Mouse (Mus musculus) lung, adult 2 months (tissue): ENCODE measurements around the gene Ddah2. TPM values are rescaled to one million over a fixed set of nuclear protein-coding genes. Genes with fewer than 3 reads are reported as not detected.

Experiments
- DNase-seq: peaks from one replicate; pipeline ENCODE4 v3.0.0; 2022
- H3K4me1 ChIP-seq: fragments of 200-500 bp; 2 replicates; pipeline ENCODE4 v1.6.1; 2011; ENCODE audit warnings: low read length; ENCODE audit not compliant: control insufficient read depth, insufficient read depth
- H3K4me3 ChIP-seq: fragments of 200-500 bp; replicated peaks from 2 replicates; pipeline ENCODE3; 2011; ENCODE audit warnings: low read depth, mild to moderate bottlenecking, control low read depth, low read length; ENCODE audit errors: extremely low read depth
- CTCF ChIP-seq: fragments of 200-500 bp; IDR thresholded peaks from 2 replicates; pipeline ENCODE4 v1.5.1; 2011; ENCODE audit warnings: mild to moderate bottlenecking, low read length, control low read depth; ENCODE audit not compliant: insufficient read depth
- POLR2A ChIP-seq: fragments of 200-500 bp; IDR thresholded peaks from 2 replicates; pipeline ENCODE4 v1.6.1; 2011; ENCODE audit warnings: low read depth, mild to moderate bottlenecking, control low read depth, low read length, borderline replicate concordance; ENCODE audit errors: extremely low read depth
- whole genome bisulfite sequencing: fragments of 180-500 bp; shearing (Covaris S2); methylation state at CpG from one replicate; pipeline ENCODE4 v1.1.7; 2018; 5-methylcytosine and 5-hydroxymethylcytosine counted together
- polyA plus RNA-seq: library from polyadenylated mRNA; depleted of rRNA; stranded (reverse); fragments of >200 nt; gene quantifications from 2 replicates; pipeline ENCODE4 v1.2.3, GENCODE M21; 2012; rRNA removed

Gene Ddah2
- polyA plus RNA-seq, 1 experiment = 141 TPM

- H3K4me3 ChIP-seq = no peak overlapping the region
- no peak for DNase-seq
- H3K4me1 ChIP-seq = peaks cover 4% of the 10 kb centered on the region
- TF ChIP-seq CTCF = no peak
- no peak for TF ChIP-seq POLR2A
- 88% methylated on average over 12 of the region's 12 CpGs for WGBS
Observed at GRCm38 (mm10) chr17:35097164-35097655, 38.4 kb downstream of the Ddah2 start.

- no peak overlapping the region for H3K4me3 ChIP-seq
- H3K4me1 ChIP-seq = no peaks in the 10 kb centered on the region
- TF ChIP-seq CTCF (no peak), POLR2A (no peak)
- 73% methylated on average over 10 of the region's 10 CpGs for WGBS
- DNase-seq = no peak
Observed at GRCm38 (mm10) chr17:35100196-35100765, 41.4 kb downstream of the Ddah2 start.

- H3K4me1 ChIP-seq = no peaks in the 10 kb centered on the region
- H3K4me3 ChIP-seq = no peak overlapping the region
- no peak for TF ChIP-seq POLR2A
- no peak for TF ChIP-seq CTCF
- no peak for DNase-seq
- WGBS = 81% methylated on average over 11 of the region's 11 CpGs
Observed at GRCm38 (mm10) chr17:35101161-35101560, 42.3 kb downstream of the Ddah2 start.

- WGBS = 73% methylated on average over 8 of the region's 8 CpGs
- no peak for DNase-seq
Observed at GRCm38 (mm10) chr17:35102299-35102698, 43.5 kb downstream of the Ddah2 start.

GRCm38 (mm10) chr17:35103221-35103690 is 44.4 kb downstream of the Ddah2 start:
- DNase-seq = no peak
- H3K4me1 ChIP-seq = no peaks in the 10 kb centered on the region
- 60% methylated on average over 6 of the region's 6 CpGs for WGBS
- no peak overlapping the region for H3K4me3 ChIP-seq
- TF ChIP-seq CTCF (no peak), POLR2A (no peak)

More at GRCm38 (mm10) chr17:35102299-35102698, 43.5 kb downstream of the Ddah2 start:
- no peaks in the 10 kb centered on the region for H3K4me1 ChIP-seq
- no peak for TF ChIP-seq POLR2A
- H3K4me3 ChIP-seq = no peak overlapping the region

- DNase-seq = no peak
- Histone ChIP-seq H3K4me1 (no peaks in the 10 kb centered on the region), H3K4me3 (no peak overlapping the region)
- WGBS = 89% methylated on average over 7 of the region's 7 CpGs
- TF ChIP-seq POLR2A (no peak), CTCF (no peak)
Observed at GRCm38 (mm10) chr17:35104079-35104478, 45.2 kb downstream of the Ddah2 start.

- no peak overlapping the region for H3K4me3 ChIP-seq
- WGBS = 74% methylated on average over 6 of the region's 6 CpGs
- H3K4me1 ChIP-seq = no peaks in the 10 kb centered on the region
- DNase-seq = no peak
- TF ChIP-seq POLR2A (no peak), CTCF (no peak)
Observed at GRCm38 (mm10) chr17:35104754-35105153, 45.9 kb downstream of the Ddah2 start.

GRCm38 (mm10) chr17:35105740-35106389 is 47.0 kb downstream of the Ddah2 start:
- DNase-seq = no peak
- H3K4me3 ChIP-seq = no peak overlapping the region
- H3K4me1 ChIP-seq = no peaks in the 10 kb centered on the region
- 30% methylated on average over 13 of the region's 13 CpGs for WGBS
- TF ChIP-seq POLR2A (no peak), CTCF (peak; percentile 66; the same call in 1 of the 2 replicates)

GRCm38 (mm10) chr17:35106522-35106921 is 47.7 kb downstream of the Ddah2 start:
- 66% methylated on average over 3 of the region's 3 CpGs for WGBS
- no peak for DNase-seq
- TF ChIP-seq CTCF (no peak), POLR2A (no peak)
- H3K4me3 ChIP-seq = no peak overlapping the region
- H3K4me1 ChIP-seq = no peaks in the 10 kb centered on the region

- no peak for DNase-seq
- WGBS = 87% methylated on average over 6 of the region's 6 CpGs
- Histone ChIP-seq H3K4me1 (no peaks in the 10 kb centered on the region), H3K4me3 (no peak within 1 kb of the TSS)
- TF ChIP-seq CTCF (no peak), POLR2A (no peak)
Observed at GRCm38 (mm10) chr17:35108097-35108496, 49.3 kb downstream of the Ddah2 start, which contains the start of gene Ly6g5c. TSS of gene Ly6g5c (plus strand) at chr17:35108279.

Other genes starting within 250 kb of the Ddah2 start
- 45.1 and 46.0 TPM in 2 replicates for gene Stk19, start 222.1 kb upstream of the Ddah2 start, polyA plus RNA-seq
- gene Dxo, start 222.0 kb upstream of the Ddah2 start, polyA plus RNA-seq = 45.6 and 58.1 TPM in 2 replicates
- gene Skiv2l, start 208.8 kb upstream of the Ddah2 start, polyA plus RNA-seq = 77.8 and 94.8 TPM in 2 replicates
- gene Nelfe, start 208.6 kb upstream of the Ddah2 start, polyA plus RNA-seq = 22.4 and 23.2 TPM in 2 replicates
- gene Cfb, start 196.5 kb upstream of the Ddah2 start, polyA plus RNA-seq = 20.8 and 23.8 TPM in 2 replicates
- 10.6 and 12.3 TPM in 2 replicates for gene Zbtb12, start 179.6 kb upstream of the Ddah2 start, polyA plus RNA-seq
- not detected in 2 replicates for gene Gm20547, start 177.0 kb upstream of the Ddah2 start, polyA plus RNA-seq
- gene C2, start 160.8 kb upstream of the Ddah2 start, polyA plus RNA-seq = 25.8 and 27.7 TPM in 2 replicates
- 192 and 199 TPM in 2 replicates for gene Ehmt2, start 160.6 kb upstream of the Ddah2 start, polyA plus RNA-seq
- 11.6 and 13.5 TPM in 2 replicates for gene Slc44a4, start 144.6 kb upstream of the Ddah2 start, polyA plus RNA-seq
- gene Neu1, start 127.8 kb upstream of the Ddah2 start, polyA plus RNA-seq = 40.4 and 46.6 TPM in 2 replicates
- gene Hspa1b, start 99.8 kb upstream of the Ddah2 start, polyA plus RNA-seq = 20.1 and 93.1 TPM in 2 replicates
- gene Gm20481, start 89.1 kb upstream of the Ddah2 start, polyA plus RNA-seq = not detected in 2 replicates
- 12.9 and 66.3 TPM in 2 replicates for gene Hspa1a, start 86.9 kb upstream of the Ddah2 start, polyA plus RNA-seq
- 0.81 and 1.3 TPM in 2 replicates for gene Hspa1l, start 86.3 kb upstream of the Ddah2 start, polyA plus RNA-seq
- gene Lsm2, start 77.2 kb upstream of the Ddah2 start, polyA plus RNA-seq = 42.3 and 51.6 TPM in 2 replicates
- gene Vars, start 58.0 kb upstream of the Ddah2 start, polyA plus RNA-seq = 119 and 159 TPM in 2 replicates
- gene Vwa7, start 42.5 kb upstream of the Ddah2 start, polyA plus RNA-seq = 4.0 and 4.2 TPM in 2 replicates
- 2.1 and 2.8 TPM in 2 replicates for gene Sapcd1, start 31.0 kb upstream of the Ddah2 start, polyA plus RNA-seq
- gene Msh5, start 12.3 kb upstream of the Ddah2 start, polyA plus RNA-seq = 5.4 and 6.0 TPM in 2 replicates
- 124 and 153 TPM in 2 replicates for gene Clic1, start 9.1 kb upstream of the Ddah2 start, polyA plus RNA-seq
- gene Ly6g6c, start 6.4 kb downstream of the Ddah2 start, polyA plus RNA-seq = 3.8 and 90.0 TPM in 2 replicates
- 1.0 and 2.1 TPM in 2 replicates for gene Mpig6b, start 7.1 kb downstream of the Ddah2 start, polyA plus RNA-seq
- gene Ly6g6e, start 17.9 kb downstream of the Ddah2 start, polyA plus RNA-seq = 5.8 and 25.7 TPM in 2 replicates
- 14.5 and 16.7 TPM in 2 replicates for gene Ly6g6d, start 19.0 kb downstream of the Ddah2 start, polyA plus RNA-seq
- 0.16 and 0.84 TPM in 2 replicates for gene Ly6g6f, start 26.6 kb downstream of the Ddah2 start, polyA plus RNA-seq
- gene Abhd16a, start 30.2 kb downstream of the Ddah2 start, polyA plus RNA-seq = 196 and 245 TPM in 2 replicates
- not detected in 2 replicates for gene Ly6g5c, start 49.2 kb downstream of the Ddah2 start, polyA plus RNA-seq
- gene Ly6g5b, start 56.4 kb downstream of the Ddah2 start, polyA plus RNA-seq = 1.4 and 2.0 TPM in 2 replicates
- 17.9 and 21.9 TPM in 2 replicates for gene Gpank1, start 62.4 kb downstream of the Ddah2 start, polyA plus RNA-seq
- gene Csnk2b, start 63.0 kb downstream of the Ddah2 start, polyA plus RNA-seq = 232 and 297 TPM in 2 replicates
- 12.1 and 12.9 TPM in 2 replicates for gene D17H6S53E, start 67.3 kb downstream of the Ddah2 start, polyA plus RNA-seq
- gene Apom, start 73.0 kb downstream of the Ddah2 start, polyA plus RNA-seq = 0.12 TPM in 1 of 2 replicates, not detected in the other
- 227 and 234 TPM in 2 replicates for gene Bag6, start 76.1 kb downstream of the Ddah2 start, polyA plus RNA-seq
- 327 and 373 TPM in 2 replicates for gene Prrc2a, start 105.9 kb downstream of the Ddah2 start, polyA plus RNA-seq
- gene Aif1, start 117.0 kb downstream of the Ddah2 start, polyA plus RNA-seq = 1.4 and 1.6 TPM in 2 replicates
- 19.7 and 37.0 TPM in 2 replicates for gene Lst1, start 129.4 kb downstream of the Ddah2 start, polyA plus RNA-seq
- gene Ltb, start 135.4 kb downstream of the Ddah2 start, polyA plus RNA-seq = 28.1 and 29.9 TPM in 2 replicates
- 2.1 and 2.5 TPM in 2 replicates for gene Tnf, start 143.0 kb downstream of the Ddah2 start, polyA plus RNA-seq
- gene Lta, start 146.3 kb downstream of the Ddah2 start, polyA plus RNA-seq = 1.0 and 1.1 TPM in 2 replicates
- 1.2 TPM in 1 of 2 replicates, not detected in the other for gene Gm16181, start 161.8 kb downstream of the Ddah2 start, polyA plus RNA-seq
- 6.3 and 8.1 TPM in 2 replicates for gene Atp6v1g2, start 174.6 kb downstream of the Ddah2 start, polyA plus RNA-seq
- gene Nfkbil1, start 176.8 kb downstream of the Ddah2 start, polyA plus RNA-seq = 16.5 and 21.6 TPM in 2 replicates
- 245 and 304 TPM in 2 replicates for gene Ddx39b, start 182.7 kb downstream of the Ddah2 start, polyA plus RNA-seq
- 878 and 1,286 TPM in 2 replicates for gene H2-D1, start 203.7 kb downstream of the Ddah2 start, polyA plus RNA-seq